Mouse (Mus musculus) layer of hippocampus, adult 8-10 months (tissue): ENCODE measurements around the gene Bckdha. TPM values are rescaled to one million over a fixed set of nuclear protein-coding genes. Genes with fewer than 3 reads are reported as not detected.

Experiments
- DNase-seq, 2 experiments: peaks; one replicate each; pipeline ENCODE4 v3.0.0; 2022; ENCODE audit warnings: low spot score in 2 of 2
- total RNA-seq, 4 experiments: library from RNA; stranded (reverse); gene quantifications; 2 replicates each; pipeline ENCODE4 v1.2.4; 2022

Bckdha gene
- total RNA-seq, 4 experiments from 2014 or later: 34.4 to 42.3 (median 39.3) TPM

- DNase-seq: no peak
Measured at GRCm38 (mm10) chr7:25681341-25682231, 22.8 kb upstream of the Bckdha start.

GRCm38 (mm10) chr7:25680514-25681258, 21.9 kb upstream of the Bckdha start, which contains the start of gene B9d2:
Gene B9d2, plus strand, starts transcription at chr7:25680780.
- peak; percentile 92 to 94 for DNase-seq

- DNase-seq: no peak
Measured at GRCm38 (mm10) chr7:25679971-25680370, 21.2 kb upstream of the Bckdha start.

GRCm38 (mm10) chr7:25677013-25677412, 18.2 kb upstream of the Bckdha start:
- DNase-seq: no peak

- peak; percentile 87 to 96 for DNase-seq
Measured at GRCm38 (mm10) chr7:25676085-25676781, 17.5 kb upstream of the Bckdha start.

GRCm38 (mm10) chr7:25675405-25675804, 16.6 kb upstream of the Bckdha start:
- no peak for DNase-seq

GRCm38 (mm10) chr7:25674719-25675300, 16.0 kb upstream of the Bckdha start, which contains the start of gene Tmem91:
Gene Tmem91, minus strand, starts transcription at chr7:25675166.
- no peak for DNase-seq

- no peak for DNase-seq
Measured at GRCm38 (mm10) chr7:25674297-25674696, 15.5 kb upstream of the Bckdha start.

- DNase-seq: no peak
Measured at GRCm38 (mm10) chr7:25672442-25672841, 13.7 kb upstream of the Bckdha start.

GRCm38 (mm10) chr7:25671686-25672085, 12.9 kb upstream of the Bckdha start:
- no peak for DNase-seq

GRCm38 (mm10) chr7:25670096-25670495, 11.3 kb upstream of the Bckdha start:
- DNase-seq: no peak

GRCm38 (mm10) chr7:25669631-25670030, 10.8 kb upstream of the Bckdha start:
- no peak for DNase-seq

GRCm38 (mm10) chr7:25669158-25669557, 10.4 kb upstream of the Bckdha start:
- no peak for DNase-seq

- no peak for DNase-seq
Measured at GRCm38 (mm10) chr7:25666381-25666780, 7.6 kb upstream of the Bckdha start.

- DNase-seq: no peak
Measured at GRCm38 (mm10) chr7:25657785-25658184, 996 bp downstream of the Bckdha start.

GRCm38 (mm10) chr7:25655601-25656428, 3.0 kb downstream of the Bckdha start:
- DNase-seq: no peak

GRCm38 (mm10) chr7:25652244-25652759, 6.5 kb downstream of the Bckdha start:
- DNase-seq: no peak

- DNase-seq: no peak
Measured at GRCm38 (mm10) chr7:25651281-25651680, 7.5 kb downstream of the Bckdha start.

- no peak for DNase-seq
Measured at GRCm38 (mm10) chr7:25649839-25650238, 8.9 kb downstream of the Bckdha start.

GRCm38 (mm10) chr7:25647574-25648123, 11.1 kb downstream of the Bckdha start:
- no peak for DNase-seq
